16 mouse cellular contexts compared by ENCODE assay signal in genomic region chr13:111860931-111861330, GRCm38 (mm10).
"Had no signal": no experiment of that assay in that cellular context is flagged by ENCODE, and none has a peak within 500 bp of the region (broad histone marks: within the 10 kb centered on the region; RNA-seq: fewer than 3 reads in every experiment).

No protein-coding gene starts in this region.

- H3K4me3 ChIP-seq: neural tube, embryonic 13.5 days; neural tube, embryonic 15.5 days; stomach, embryonic 15.5 days had no signal

- H3K36me3 ChIP-seq: neural tube, embryonic 13.5 days; neural tube, embryonic 15.5 days; stomach, embryonic 15.5 days had no signal

- H3K27ac ChIP-seq: neural tube, embryonic 13.5 days; neural tube, embryonic 15.5 days; stomach, embryonic 15.5 days; stomach, postnatal 0 days had no signal

- DNase-seq: retina, postnatal 1 day; right cerebral cortex, adult 18-20 months; right cerebral cortex, postnatal 14 days; right cerebral cortex, postnatal 25 days; right cerebral cortex, postnatal 4 days; spleen, adult 18-20 months; thymus, adult 18-20 months; thymus, adult 2 months; thymus, postnatal 14 days; thymus, postnatal 25 days; thymus, postnatal 36 days; thymus, postnatal 4 days had no signal

- H3K9ac ChIP-seq: neural tube, embryonic 13.5 days; neural tube, embryonic 15.5 days; stomach, embryonic 15.5 days had no signal

- H3K27me3 ChIP-seq: neural tube, embryonic 13.5 days; neural tube, embryonic 15.5 days; stomach, embryonic 15.5 days had no signal

- H3K4me1 ChIP-seq: neural tube, embryonic 13.5 days; neural tube, embryonic 15.5 days; stomach, embryonic 15.5 days had no signal
